Mouse (Mus musculus): ENCODE results near the gene Gm19410. TPM values are rescaled to one million over a fixed set of nuclear protein-coding genes. Genes with fewer than 3 reads are reported as not detected.

Gene Gm19410
- under 1 TPM; 0.47 to 0.66 TPM for total RNA-seq (2021)
- long read RNA-seq, experiment 1, partial matches to known transcripts, result 0 of 1 reads
- long read RNA-seq, experiment 1, other reads (novel, unspliced or antisense), result 1 of 1 reads
- long read RNA-seq, experiment 2, partial matches to known transcripts, result 1 of 2 reads
- long read RNA-seq, experiment 2, other reads (novel, unspliced or antisense), result 1 of 2 reads

- intact Hi-C loops (cut with DNase I), result no loop called here
- no peak for DNase-seq
Measured at GRCm38 (mm10) chr8:35765499-35766193, at the start of gene Gm19410. TSS of gene Gm19410 (plus strand) at chr8:35765790.

GRCm38 (mm10) chr8:35730776-35731175 lies 34.8 kb upstream of the Gm19410 start:
- DNase-seq, result no peak
- intact Hi-C loops (cut with DNase I), result no loop called here

- intact Hi-C loops (cut with DNase I), result no loop called here
- DNase-seq, result no peak
Measured at GRCm38 (mm10) chr8:35735438-35735837, 30.2 kb upstream of the Gm19410 start.

- intact Hi-C loops (cut with DNase I), result no loop called here
- DNase-seq, result no peak
Measured at GRCm38 (mm10) chr8:35756202-35756601, 9.4 kb upstream of the Gm19410 start.

DNA sequence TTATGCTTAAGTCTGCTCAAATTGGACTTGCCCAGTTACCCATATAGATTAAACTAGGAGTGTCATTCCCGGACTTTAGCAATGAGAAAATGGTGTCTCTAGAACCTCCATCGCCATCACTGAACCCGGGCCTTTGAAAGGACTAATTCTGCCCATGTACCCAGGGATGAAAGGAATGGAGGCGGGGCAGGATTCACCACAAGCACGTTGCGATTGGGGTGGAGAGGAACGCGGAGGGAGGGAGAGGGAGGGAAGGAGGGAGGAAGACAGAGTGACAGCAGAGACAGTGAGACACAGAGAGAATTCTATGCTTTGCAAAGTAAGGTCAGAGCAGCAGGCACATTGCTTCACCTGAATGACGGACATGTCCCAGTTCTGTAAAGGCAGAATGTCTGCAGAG lies 570 bp upstream of the Gm19410 start:
- DNase-seq, result no peak
- intact Hi-C loops (cut with DNase I), result no loop called here

GRCm38 (mm10) chr8:35773508-35773907 lies 7.9 kb downstream of the Gm19410 start:
- intact Hi-C loops (cut with DNase I), result no loop called here

More at GRCm38 (mm10) chr8:35773508-35773907, 7.9 kb downstream of the Gm19410 start:
- DNase-seq, result no peak

Small RNA genes lying within 50 kb of the gene (microRNA-seq; reads per million reads assigned to microRNA genes)
- gene Gm44474, result 0 reads per million in 2 experiments
